Mouse (Mus musculus) hindbrain, postnatal 0 days (tissue): ENCODE data around the gene Tbca. TPM values are rescaled to one million over a fixed set of nuclear protein-coding genes. Genes with fewer than 3 reads are reported as not detected.

Experiments
- ATAC-seq: fragments of 200-750 bp; cut with Nextera tagmentation; 2 replicates; pipeline ENCODE4 v1.8.0; 2017; ENCODE audit warnings: mild to moderate bottlenecking, moderate TSS enrichment, moderate library complexity
- DNase-seq: peaks from one replicate; pipeline ENCODE4 v3.0.0-alpha.2; 2015; ENCODE audit warnings: low spot score
- H3K27ac ChIP-seq: fragments of 300-500 bp; sonication (generic); 2 replicates; pipeline ENCODE4 v1.5.1; 2014; ENCODE audit warnings: mild to moderate bottlenecking
- H3K27me3 ChIP-seq: fragments of 300-500 bp; sonication (generic); 2 replicates; pipeline ENCODE4 v1.6.1; 2014; ENCODE audit warnings: low read length, mixed read lengths; ENCODE audit not compliant: insufficient read depth
- H3K36me3 ChIP-seq: fragments of 300-500 bp; sonication (generic); 2 replicates; pipeline ENCODE4 v1.6.1; 2014; ENCODE audit warnings: low read length, mixed read lengths; ENCODE audit not compliant: insufficient read depth
- H3K4me1 ChIP-seq: fragments of 300-500 bp; sonication (generic); 2 replicates; pipeline ENCODE4 v1.6.1; 2014; ENCODE audit warnings: antibody characterized with exemption, low read length, mixed read lengths; ENCODE audit not compliant: insufficient read depth
- H3K4me2 ChIP-seq: fragments of 300-500 bp; sonication (generic); 2 replicates; pipeline ENCODE4 v1.6.1; 2014; ENCODE audit warnings: low read depth, mild to moderate bottlenecking, low read length, moderate library complexity, mixed read lengths
- H3K4me3 ChIP-seq: fragments of 300-500 bp; sonication (generic); 2 replicates; pipeline ENCODE4 v1.5.1; 2014; ENCODE audit warnings: low read length
- H3K9ac ChIP-seq: fragments of 300-500 bp; sonication (generic); replicated peaks from 2 replicates; pipeline ENCODE4 v1.6.1; 2014; ENCODE audit warnings: mild to moderate bottlenecking, low read length, moderate library complexity, mixed read lengths
- H3K9me3 ChIP-seq: fragments of 300-500 bp; sonication (generic); 2 replicates; pipeline ENCODE4 v1.6.1; 2016; ENCODE audit warnings: low read length, mixed read lengths
- CTCF ChIP-seq: IDR thresholded peaks from 2 replicates; pipeline ENCODE4 v1.5.1; 2016; ENCODE audit warnings: antibody characterized with exemption, control low read depth, low read depth
- WGBS: fragments of 180-500 bp; shearing (Covaris S2); extraction: QIAGEN DNeasy Blood & Tissue Kit; methylation state at CpG from one replicate; pipeline ENCODE4 v1.1.7; 2014; 5-methylcytosine and 5-hydroxymethylcytosine counted together
- polyA plus RNA-seq: library from polyadenylated mRNA; unstranded; fragments of >200 nt; fragmentation: Nextera tagmentation; extraction: Ambion mirVana; gene quantifications from 2 replicates; pipeline ENCODE4 v1.2.1, GENCODE M21; 2015
- total RNA-seq: library from RNA; depleted of rRNA; stranded (reverse); fragments of >200 nt; gene quantifications from 2 replicates; pipeline ENCODE4 v1.2.3, GENCODE M21; 2014

Tbca gene
- total and polyA plus RNA-seq, 2 experiments from 2014 or later = 127 to 349 TPM

GRCm38 (mm10) chr13:94820516-94820915 lies 31.8 kb downstream of the Tbca start:
- no peak overlapping the region for H3K9ac ChIP-seq
- no peaks in the 10 kb centered on the region for H3K27me3 ChIP-seq
- H3K4me2 ChIP-seq = no peak overlapping the region
- H3K9me3 ChIP-seq = no peaks in the 10 kb centered on the region
- no peaks in the 10 kb centered on the region for H3K4me1 ChIP-seq
- 39% methylated on average over 3 of the region's 3 CpGs for WGBS
- no peaks in the 10 kb centered on the region for H3K36me3 ChIP-seq
- no peak overlapping the region for H3K4me3 ChIP-seq
- DNase-seq = no peak
- H3K27ac ChIP-seq = no peak overlapping the region
- no peak for ATAC-seq
- TF ChIP-seq CTCF = no peak

- Histone ChIP-seq H3K4me2 (no peak overlapping the region), H3K9ac (no peak overlapping the region), H3K9me3 (no peaks in the 10 kb centered on the region), H3K27ac (no peak overlapping the region), H3K4me1 (no peaks in the 10 kb centered on the region), H3K36me3 (no peaks in the 10 kb centered on the region), H3K4me3 (no peak overlapping the region), H3K27me3 (no peaks in the 10 kb centered on the region)
- TF ChIP-seq CTCF = no peak
- 69% methylated on average over 2 of the region's 2 CpGs for WGBS
- no peak for ATAC-seq
- DNase-seq = no peak
Measured at GRCm38 (mm10) chr13:94820956-94821355, 32.2 kb downstream of the Tbca start.

GRCm38 (mm10) chr13:94826389-94826788 lies 37.7 kb downstream of the Tbca start:
- ATAC-seq (no peak), DNase-seq (no peak)
- no peak overlapping the region for H3K4me2 ChIP-seq
- no peak overlapping the region for H3K27ac ChIP-seq
- no peaks in the 10 kb centered on the region for H3K9me3 ChIP-seq
- no peak for TF ChIP-seq CTCF
- no peak overlapping the region for H3K9ac ChIP-seq
- H3K36me3 ChIP-seq = no peaks in the 10 kb centered on the region
- 95% methylated on average over 5 of the region's 5 CpGs for WGBS
- H3K4me3 ChIP-seq = no peak overlapping the region
- H3K4me1 ChIP-seq = no peaks in the 10 kb centered on the region
- H3K27me3 ChIP-seq = no peaks in the 10 kb centered on the region

- H3K4me1 ChIP-seq = no peaks in the 10 kb centered on the region
- ATAC-seq = no peak
Measured at GRCm38 (mm10) chr13:94826986-94827385, 38.3 kb downstream of the Tbca start.

GRCm38 (mm10) chr13:94827847-94828246 lies 39.1 kb downstream of the Tbca start:
- Histone ChIP-seq H3K4me3 (no peak overlapping the region), H3K9ac (no peak overlapping the region), H3K4me1 (no peaks in the 10 kb centered on the region), H3K27ac (no peak overlapping the region), H3K4me2 (no peak overlapping the region), H3K9me3 (no peaks in the 10 kb centered on the region), H3K27me3 (no peaks in the 10 kb centered on the region), H3K36me3 (peaks cover 6% of the 10 kb centered on the region; the same call in 1 of the 2 replicates)
- ATAC-seq (no peak), DNase-seq (no peak)
- TF ChIP-seq CTCF = no peak
- WGBS = 61% methylated on average over 2 of the region's 2 CpGs

More at GRCm38 (mm10) chr13:94826986-94827385, 38.3 kb downstream of the Tbca start:
- Histone ChIP-seq H3K4me3 (no peak overlapping the region), H3K27ac (no peak overlapping the region), H3K27me3 (no peaks in the 10 kb centered on the region), H3K9me3 (no peaks in the 10 kb centered on the region), H3K4me2 (no peak overlapping the region), H3K36me3 (no peaks in the 10 kb centered on the region), H3K9ac (no peak overlapping the region)
- no peak for TF ChIP-seq CTCF
- WGBS = 95% methylated on average over 2 of the region's 2 CpGs
- DNase-seq = no peak

- Histone ChIP-seq H3K4me1 (no peaks in the 10 kb centered on the region), H3K4me2 (no peak overlapping the region), H3K9me3 (no peaks in the 10 kb centered on the region), H3K4me3 (no peak overlapping the region), H3K36me3 (peaks cover 11% of the 10 kb centered on the region; the same call in 1 of the 2 replicates), H3K27ac (no peak overlapping the region; the same call in 1 of the 2 replicates), H3K9ac (no peak overlapping the region), H3K27me3 (no peaks in the 10 kb centered on the region)
- ATAC-seq (no peak), DNase-seq (no peak)
- no peak for TF ChIP-seq CTCF
- 63% methylated on average over 5 of the region's 5 CpGs for WGBS
Measured at GRCm38 (mm10) chr13:94838047-94838720, 49.5 kb downstream of the Tbca start.

- Histone ChIP-seq H3K4me1 (no peaks in the 10 kb centered on the region), H3K27ac (peak overlapping the region; percentile 56; the same call in 1 of the 2 replicates), H3K36me3 (peaks cover 15% of the 10 kb centered on the region; the same call in 1 of the 2 replicates), H3K9ac (no peak overlapping the region), H3K4me3 (no peak overlapping the region), H3K4me2 (no peak overlapping the region), H3K27me3 (no peaks in the 10 kb centered on the region), H3K9me3 (no peaks in the 10 kb centered on the region)
- peak; percentile 75; the same call in 1 of the 2 replicates for ATAC-seq
- whole genome bisulfite sequencing = 64% methylated on average over 8 of the region's 8 CpGs
- peak; percentile 59 for DNase-seq
- no peak for TF ChIP-seq CTCF
Measured at GRCm38 (mm10) chr13:94838756-94839337, 50.1 kb downstream of the Tbca start.
